Mouse (Mus musculus): ENCODE measurements at regions not wholly inside any gene's neighbourhood (a gene's known extent, or its start where the extent isn't known, plus 50 kb on each side); places are given as distances from the start of the nearest gene placed in this dataset.

- Histone ChIP-seq H3K4me2 (ENCODE audit: low read length) (no peak overlapping the region), H3K27me3 (ENCODE audit: insufficient read depth, low read length) (no peaks in the 10 kb centered on the region), H3K4me1 (replicated peaks; ENCODE audit: insufficient read depth, low read length) (no peaks in the 10 kb centered on the region), H3K4me3 (replicated peaks; ENCODE audit: low read depth, low read length) (no peak overlapping the region), H3K36me3 (ENCODE audit: insufficient read depth, low read length) (no peaks in the 10 kb centered on the region), H3K9me3 (replicated peaks; ENCODE audit: low read length) (no peaks in the 10 kb centered on the region), H3K27ac (no peak overlapping the region), H3K9ac (ENCODE audit: low read depth, low read length) (no peak overlapping the region)
- no peak for TF ChIP-seq CTCF (IDR thresholded peaks at IDR 0.05; ENCODE audit: low read depth)
- DNase-seq (ENCODE audit: low spot score) (no peak), ATAC-seq (replicated peaks; ENCODE audit: low FRiP score, low read depth) (no peak)
- 80% methylated on average over 2 of the region's 2 CpGs for WGBS
Measured at GRCm38 (mm10) chr15:29529974-29530373, 642.4 kb upstream of the Ctnnd2 start.

- no peaks in the 10 kb centered on the region for H3K4me1 ChIP-seq (replicated peaks; ENCODE audit: insufficient read depth, low read length)
- ATAC-seq (replicated peaks; ENCODE audit: low FRiP score, low read depth), result no peak
- H3K4me2 ChIP-seq (ENCODE audit: low read length), result no peak overlapping the region
- no peaks in the 10 kb centered on the region for H3K27me3 ChIP-seq (ENCODE audit: insufficient read depth, low read length)
- no peak for DNase-seq (ENCODE audit: low spot score)
- TF ChIP-seq CTCF (IDR thresholded peaks at IDR 0.05; ENCODE audit: low read depth), result no peak
- H3K27ac ChIP-seq, result no peak overlapping the region
- WGBS, result 83% methylated on average over 1 of the region's 1 CpGs
- no peaks in the 10 kb centered on the region for H3K36me3 ChIP-seq (ENCODE audit: insufficient read depth, low read length)
- no peaks in the 10 kb centered on the region for H3K9me3 ChIP-seq (replicated peaks; ENCODE audit: low read length)
- no peak overlapping the region for H3K4me3 ChIP-seq (replicated peaks; ENCODE audit: low read depth, low read length)
- H3K9ac ChIP-seq (ENCODE audit: low read depth, low read length), result no peak overlapping the region
Measured at GRCm38 (mm10) chr15:29568411-29568810, 604.0 kb upstream of the Ctnnd2 start.

All from kidney, postnatal 0 days (tissue).